Mouse (Mus musculus) left cerebral cortex, postnatal 25 days (tissue): Measurements from ENCODE around the gene Chrm3. TPM values are rescaled to one million over a fixed set of nuclear protein-coding genes. Genes with fewer than 3 reads are reported as not detected.
"Not testable (repeated sequence)": the region's sequence is repeated elsewhere in the genome, so short reads cannot be mapped to it uniquely, and the experiment has no call there.

Experiments
- DNase-seq, 2 experiments: peaks; one replicate each; pipeline ENCODE4 v3.0.0; 2022; ENCODE audit warnings: low spot score in 2 of 2, mixed read lengths in 1 of 2
- intact Hi-C: fragments of 180-260 bp; cut with DNase I; formaldehyde crosslinking; loops from one replicate; pipeline ENCODE4 v1.15.1; 2025
- microRNA-seq, 2 experiments: library from miRNA; unstranded; fragments of <30 nt; microRNA quantifications; one replicate each; pipeline ENCODE4 v1.2.0; 2022
- total RNA-seq, 2 experiments: library from RNA; stranded (reverse); gene quantifications; 2 replicates each; pipeline ENCODE4 v1.2.3; 2021

Gene Chrm3
- total RNA-seq, 2 experiments from 2014 or later, result 50.7 to 57.5 TPM

DNA sequence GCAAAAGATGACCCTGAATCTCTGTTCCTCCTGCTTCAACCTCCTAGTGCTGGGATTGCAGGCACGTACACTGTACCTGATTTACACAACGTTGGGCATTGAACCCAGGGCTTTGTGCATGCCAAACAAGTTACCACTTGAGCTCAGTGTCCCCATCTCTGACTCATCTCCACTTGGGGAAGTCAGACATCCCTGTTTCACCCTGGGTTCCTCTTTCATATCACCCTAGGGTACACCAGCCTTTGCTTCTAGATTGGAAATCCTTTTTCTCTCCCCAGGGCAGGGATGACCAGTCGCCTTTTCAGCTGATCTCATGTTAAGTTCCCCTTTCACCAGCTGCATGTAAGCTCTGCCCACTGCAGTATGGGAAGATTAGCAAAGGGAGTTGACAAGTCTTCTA is 487.3 kb downstream of the Chrm3 start:
- no peak for DNase-seq
- intact Hi-C loops, result loop anchor here (10.0 kb wide), 1 partner anchor 1061 kb away; no protein-coding TSS in a partner anchor

- intact Hi-C loops, result no loop called here
Measured at GRCm38 (mm10) chr13:9866161-9866560, 494.5 kb downstream of the Chrm3 start.

DNA sequence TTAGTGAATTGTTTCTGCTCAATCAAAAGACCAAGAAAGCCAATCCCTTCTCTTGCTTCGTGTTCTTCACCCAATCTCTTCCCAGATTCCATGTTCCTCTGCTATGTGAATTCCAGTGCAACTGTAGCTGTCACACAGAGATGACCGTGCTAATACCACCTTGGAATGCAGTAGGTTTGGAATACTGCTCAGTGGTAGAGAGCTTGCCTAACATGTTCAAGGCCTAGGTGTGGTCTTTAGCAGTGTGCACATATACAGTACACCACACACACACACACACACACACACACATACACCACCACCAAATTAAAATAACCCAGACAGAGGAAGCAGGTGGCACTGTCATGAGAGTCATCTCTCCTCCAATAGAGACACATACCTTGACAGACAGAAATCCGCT is 513.1 kb downstream of the Chrm3 start:
- intact Hi-C loops, result loop anchor here (2.0 to 5.0 kb wide), 2 partner anchors 285 to 667 kb away; no protein-coding TSS in a partner anchor
- no peak for DNase-seq

More at GRCm38 (mm10) chr13:9866161-9866560, 494.5 kb downstream of the Chrm3 start:
- DNase-seq, result no peak

GRCm38 (mm10) chr13:9846543-9847434 is 513.9 kb downstream of the Chrm3 start:
- intact Hi-C loops, result loop anchor here (2.0 to 5.0 kb wide), 2 partner anchors 284 to 666 kb away; no protein-coding TSS in a partner anchor
- DNase-seq, result peak; percentile 61 to 62

GRCm38 (mm10) chr13:9834146-9834679 is 526.4 kb downstream of the Chrm3 start:
- intact Hi-C loops, result not testable (repeated sequence)
- DNase-seq, result peak; percentile 59 to 68

GRCm38 (mm10) chr13:9826227-9826626 is 534.4 kb downstream of the Chrm3 start:
- intact Hi-C loops, result no loop called here
- DNase-seq, result no peak

Small RNA genes lying within 50 kb of the gene (microRNA-seq; reads per million reads assigned to microRNA genes)
- gene Gm24187, result 0 reads per million in 2 experiments
